Mouse (Mus musculus) hindbrain, embryonic 16.5 days (tissue): Measurements from ENCODE around the gene Epha8. TPM values are rescaled to one million over a fixed set of nuclear protein-coding genes. Genes with fewer than 3 reads are reported as not detected.

Source experiments
- ATAC-seq: fragments of 200-750 bp; cut with Nextera tagmentation; 2 replicates; pipeline ENCODE4 v1.8.0; 2017; ENCODE audit warnings: moderate TSS enrichment, moderate library complexity
- H3K27ac ChIP-seq: fragments of 300-500 bp; sonication (generic); 2 replicates; pipeline ENCODE4 v1.5.1; 2014; ENCODE audit warnings: low read depth, mild to moderate bottlenecking, control low read depth, low read length, moderate library complexity
- H3K27me3 ChIP-seq: fragments of 300-500 bp; sonication (generic); replicated peaks from 2 replicates; pipeline ENCODE4 v1.6.1; 2014; ENCODE audit warnings: low read length; ENCODE audit not compliant: control insufficient read depth, insufficient read depth
- H3K36me3 ChIP-seq: fragments of 300-500 bp; sonication (generic); 2 replicates; pipeline ENCODE4 v1.6.1; 2014; ENCODE audit warnings: mild to moderate bottlenecking, low read length, moderate library complexity, mixed read lengths; ENCODE audit not compliant: control insufficient read depth, insufficient read depth
- H3K4me1 ChIP-seq: fragments of 300-500 bp; sonication (generic); 2 replicates; pipeline ENCODE4 v1.6.1; 2014; ENCODE audit warnings: low read depth, low read length; ENCODE audit not compliant: control insufficient read depth, insufficient read depth
- H3K4me2 ChIP-seq: fragments of 300-500 bp; sonication (generic); 2 replicates; pipeline ENCODE4 v1.6.1; 2014; ENCODE audit warnings: mild to moderate bottlenecking, low read length, control low read depth, moderate library complexity
- H3K4me3 ChIP-seq: fragments of 300-500 bp; sonication (generic); 2 replicates; pipeline ENCODE4 v1.5.1; 2014; ENCODE audit warnings: mild to moderate bottlenecking, low read length, control low read depth, moderate library complexity
- H3K9ac ChIP-seq: fragments of 300-500 bp; sonication (generic); 2 replicates; pipeline ENCODE4 v1.6.1; 2014; ENCODE audit warnings: low read depth, mild to moderate bottlenecking, control low read depth, low read length, moderate library complexity
- H3K9me3 ChIP-seq: fragments of 300-500 bp; sonication (generic); 2 replicates; pipeline ENCODE4 v1.6.1; 2014; ENCODE audit warnings: mild to moderate bottlenecking, low read length, moderate library complexity; ENCODE audit not compliant: control insufficient read depth
- WGBS: fragments of 180-500 bp; shearing (Covaris S2); extraction: QIAGEN DNeasy Blood & Tissue Kit; methylation state at CpG from one replicate; pipeline ENCODE4 v1.1.7; 2014; 5-methylcytosine and 5-hydroxymethylcytosine counted together
- polyA plus RNA-seq: library from polyadenylated mRNA; unstranded; fragments of >200 nt; fragmentation: Nextera tagmentation; extraction: Ambion mirVana; gene quantifications from 2 replicates; pipeline ENCODE4 v1.2.1, GENCODE M21; 2015

Gene Epha8
- polyA plus RNA-seq, 1 experiment from 2014 or later: 8.8 TPM

GRCm38 (mm10) chr4:136937935-136938334 lies 18.7 kb downstream of the Epha8 start:
- H3K9me3 ChIP-seq: no peaks in the 10 kb centered on the region
- peaks cover 2% of the 10 kb centered on the region for H3K27me3 ChIP-seq
- H3K4me1 ChIP-seq: peaks cover 9% of the 10 kb centered on the region
- peaks cover 5% of the 10 kb centered on the region; the same call in 1 of the 2 replicates for H3K36me3 ChIP-seq
- ATAC-seq: no peak
- H3K4me3 ChIP-seq: no peak overlapping the region
- H3K4me2 ChIP-seq: no peak overlapping the region
- no peak overlapping the region for H3K27ac ChIP-seq
- no peak overlapping the region for H3K9ac ChIP-seq
- 88% methylated on average over 5 of the region's 5 CpGs for WGBS

DNA sequence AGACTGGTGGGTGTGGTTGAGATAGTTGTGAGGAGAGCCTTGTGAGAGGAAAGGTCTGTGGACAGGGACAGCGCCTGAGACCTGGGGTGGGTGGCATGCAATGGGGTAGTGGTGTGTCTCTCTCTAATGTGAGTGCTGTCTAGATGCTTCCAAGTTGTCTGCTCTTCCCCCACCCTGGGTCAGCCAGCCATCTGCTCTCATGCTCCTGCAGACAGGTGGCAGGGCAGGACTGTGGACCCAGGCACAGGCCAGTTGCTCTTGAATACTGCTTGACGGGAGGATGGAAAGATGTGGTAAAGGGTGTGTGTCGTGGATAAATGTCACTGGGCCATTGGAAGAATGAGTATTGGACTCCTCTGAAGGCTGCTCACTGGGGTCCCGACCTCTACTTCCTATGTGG lies 19.3 kb downstream of the Epha8 start:
- no peak for ATAC-seq

DNA sequence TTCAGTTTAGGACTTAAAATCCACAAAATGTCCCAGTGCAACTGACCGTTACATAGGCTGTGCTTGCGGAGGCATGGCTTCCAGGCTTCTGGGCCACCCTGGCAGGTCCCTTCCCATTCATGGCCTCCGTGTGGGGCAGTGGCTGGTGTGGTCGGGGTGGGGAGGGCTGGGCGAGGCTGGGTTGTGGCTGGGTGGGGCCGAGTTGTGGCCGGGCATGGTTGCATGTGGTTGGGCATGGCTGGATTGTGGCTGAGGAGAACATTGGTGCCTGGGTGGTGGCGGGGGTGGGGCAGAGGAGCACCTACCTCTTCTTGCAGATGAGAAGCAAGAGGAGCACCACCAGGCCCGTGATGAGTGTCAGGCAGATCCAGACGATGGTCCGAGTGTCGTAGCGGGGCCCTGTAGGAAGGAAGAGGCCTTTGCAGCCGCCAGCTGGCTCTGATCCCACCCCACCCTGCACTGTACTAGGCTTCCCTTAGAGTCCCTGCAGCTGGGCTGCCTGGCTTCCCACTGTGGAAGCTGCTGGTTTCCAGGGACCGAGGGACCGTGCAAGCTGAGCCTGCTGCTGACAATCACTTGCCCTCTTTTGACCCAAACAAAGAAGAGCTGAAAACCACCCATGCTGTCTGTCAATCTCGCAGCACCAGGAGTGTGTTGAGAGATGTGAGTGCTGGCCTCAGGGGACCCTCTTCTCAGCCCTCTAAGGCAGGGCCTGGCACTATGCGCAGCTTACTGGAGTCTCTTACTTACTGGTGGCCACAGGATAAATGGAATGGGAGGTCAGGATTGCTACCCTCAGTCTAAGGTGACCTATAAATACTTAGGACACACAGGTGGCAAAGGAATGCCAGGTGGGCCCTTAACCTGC lies 21.6 kb downstream of the Epha8 start:
- Histone ChIP-seq H3K27me3 (peaks cover 2% of the 10 kb centered on the region; the same call in 1 of the 2 replicates), H3K9ac (no peak overlapping the region), H3K27ac (no peak overlapping the region), H3K4me3 (no peak overlapping the region), H3K4me1 (peaks cover 3% of the 10 kb centered on the region; the same call in 1 of the 2 replicates), H3K36me3 (peaks cover 11% of the 10 kb centered on the region; the same call in 1 of the 2 replicates), H3K4me2 (no peak overlapping the region), H3K9me3 (no peaks in the 10 kb centered on the region)
- 31% methylated on average over 13 of the region's 18 CpGs for WGBS
- ATAC-seq: no peak

More for the DNA sequence above, 19.3 kb downstream of the Epha8 start:
- 81% methylated on average over 4 of the region's 4 CpGs for WGBS
- H3K27ac ChIP-seq: no peak overlapping the region
- no peak overlapping the region for H3K4me3 ChIP-seq
- H3K9ac ChIP-seq: no peak overlapping the region
- peaks cover 2% of the 10 kb centered on the region for H3K27me3 ChIP-seq
- no peaks in the 10 kb centered on the region for H3K9me3 ChIP-seq
- peaks cover 3% of the 10 kb centered on the region for H3K4me1 ChIP-seq
- peaks cover 7% of the 10 kb centered on the region; the same call in 1 of the 2 replicates for H3K36me3 ChIP-seq
- no peak overlapping the region for H3K4me2 ChIP-seq

DNA sequence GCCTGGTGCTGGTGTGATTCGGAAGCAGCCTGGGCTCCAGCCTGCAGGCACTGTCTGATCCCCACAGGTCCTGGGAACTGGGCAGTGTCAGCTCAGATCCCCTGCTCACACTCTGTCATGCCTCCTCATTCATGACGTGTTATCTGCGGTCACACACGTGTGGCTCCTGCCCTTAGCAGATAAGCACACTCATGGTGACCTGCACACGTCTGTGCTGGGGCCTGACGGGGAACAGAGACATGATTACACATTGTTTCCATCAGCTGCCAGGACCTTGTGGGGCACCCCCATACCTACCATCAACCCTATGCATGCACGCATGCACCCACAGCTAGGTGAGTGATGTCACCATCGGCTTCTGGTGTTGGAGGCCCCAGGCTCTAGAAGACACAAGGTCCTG lies 26.1 kb downstream of the Epha8 start:
- no peak for ATAC-seq
- H3K27me3 ChIP-seq: no peaks in the 10 kb centered on the region
- H3K4me2 ChIP-seq: no peak overlapping the region
- WGBS: 90% methylated on average over 8 of the region's 8 CpGs
- H3K4me3 ChIP-seq: no peak overlapping the region
- peaks cover 6% of the 10 kb centered on the region; the same call in 1 of the 2 replicates for H3K36me3 ChIP-seq
- no peak overlapping the region for H3K9ac ChIP-seq
- no peaks in the 10 kb centered on the region for H3K9me3 ChIP-seq
- no peak overlapping the region for H3K27ac ChIP-seq
- H3K4me1 ChIP-seq: peaks cover 7% of the 10 kb centered on the region

DNA sequence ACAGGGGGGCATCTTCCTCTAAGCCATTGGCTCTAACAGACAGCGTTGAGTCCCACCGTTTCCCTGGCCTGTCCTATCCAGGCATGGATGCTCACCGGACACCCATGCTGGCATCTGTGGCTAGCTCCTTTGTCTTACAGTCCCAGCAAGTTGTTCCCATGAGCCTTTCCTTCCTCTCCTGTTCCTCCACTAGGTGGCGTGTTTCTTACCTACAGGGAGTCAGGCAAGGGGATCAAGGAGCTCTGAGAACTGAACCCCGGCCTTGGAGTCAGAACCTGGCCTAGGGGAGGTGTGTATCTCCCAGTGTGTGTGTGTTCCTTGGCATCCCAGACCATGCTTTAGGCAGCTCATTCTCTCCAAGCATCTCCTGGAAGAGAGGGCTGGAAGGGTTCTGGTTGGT lies 27.7 kb downstream of the Epha8 start:
- Histone ChIP-seq H3K4me3 (no peak overlapping the region), H3K4me1 (peaks cover 4% of the 10 kb centered on the region; the same call in 1 of the 2 replicates), H3K9me3 (no peaks in the 10 kb centered on the region), H3K9ac (no peak overlapping the region), H3K36me3 (peaks cover 6% of the 10 kb centered on the region; the same call in 1 of the 2 replicates), H3K4me2 (no peak overlapping the region), H3K27ac (no peak overlapping the region), H3K27me3 (no peaks in the 10 kb centered on the region; the same call in none of the 2 replicates)
- WGBS: 8% methylated on average over 5 of the region's 5 CpGs
- no peak for ATAC-seq

DNA sequence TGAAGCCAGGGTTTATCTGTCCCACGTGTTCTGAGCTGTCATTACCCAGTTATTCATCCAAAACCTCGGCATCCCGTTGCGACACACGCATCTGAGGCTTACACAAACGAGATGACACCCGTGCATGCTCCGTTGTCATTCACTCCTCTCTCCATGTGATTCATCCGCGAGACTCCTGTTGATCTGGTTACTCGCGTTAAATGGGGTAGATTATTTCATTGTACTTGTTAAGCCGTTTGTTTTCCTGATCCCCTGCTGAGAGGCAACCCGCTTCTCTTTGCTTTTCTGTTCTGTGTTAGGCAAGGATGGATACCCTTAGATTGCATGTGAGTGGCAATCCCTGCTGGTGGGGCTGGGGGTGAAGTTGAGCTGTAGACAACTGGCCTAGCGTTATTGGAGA lies 30.8 kb downstream of the Epha8 start:
- no peak overlapping the region for H3K4me3 ChIP-seq
- ATAC-seq: no peak
- no peaks in the 10 kb centered on the region for H3K9me3 ChIP-seq
- H3K4me2 ChIP-seq: 0 out of 2 replicates have a peak overlapping the region, but pooled peaks have one; percentile 2
- no peaks in the 10 kb centered on the region for H3K36me3 ChIP-seq
- no peak overlapping the region for H3K9ac ChIP-seq
- peaks cover 4% of the 10 kb centered on the region; the same call in 1 of the 2 replicates for H3K4me1 ChIP-seq
- WGBS: 6% methylated on average over 15 of the region's 15 CpGs
- no peaks in the 10 kb centered on the region; the same call in none of the 2 replicates for H3K27me3 ChIP-seq
- H3K27ac ChIP-seq: no peak overlapping the region

DNA sequence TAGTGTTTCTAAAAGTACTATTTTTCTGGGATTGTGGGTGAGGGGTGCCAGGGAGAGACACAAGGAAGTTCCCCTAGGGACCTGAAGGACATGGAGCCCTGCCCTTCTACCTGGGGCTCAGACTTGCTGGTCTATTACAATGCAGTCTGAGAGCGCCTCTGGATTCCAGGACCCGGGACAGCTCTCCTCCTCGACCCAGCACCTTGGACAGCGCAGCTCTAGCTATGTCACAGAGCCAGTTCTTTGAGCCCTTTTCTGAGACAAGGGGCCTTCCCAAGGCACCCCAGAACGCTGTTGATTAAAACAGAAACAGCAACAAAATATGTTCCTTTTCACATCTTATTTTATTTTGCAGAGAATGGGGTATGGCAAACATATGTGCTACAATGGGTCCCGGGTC lies 32.1 kb downstream of the Epha8 start:
- H3K9ac ChIP-seq: no peak overlapping the region
- no peak overlapping the region for H3K27ac ChIP-seq
- no peak for ATAC-seq
- H3K4me1 ChIP-seq: peaks cover 4% of the 10 kb centered on the region; the same call in 1 of the 2 replicates
- H3K4me3 ChIP-seq: no peak overlapping the region
- H3K9me3 ChIP-seq: no peaks in the 10 kb centered on the region
- H3K27me3 ChIP-seq: no peaks in the 10 kb centered on the region; the same call in none of the 2 replicates
- WGBS: 12% methylated on average over 6 of the region's 6 CpGs
- H3K36me3 ChIP-seq: no peaks in the 10 kb centered on the region
- no peak overlapping the region for H3K4me2 ChIP-seq

- H3K27ac ChIP-seq: no peak overlapping the region
- no peak for ATAC-seq
Observed at GRCm38 (mm10) chr4:136919526-136919925, 37.1 kb downstream of the Epha8 start.

DNA sequence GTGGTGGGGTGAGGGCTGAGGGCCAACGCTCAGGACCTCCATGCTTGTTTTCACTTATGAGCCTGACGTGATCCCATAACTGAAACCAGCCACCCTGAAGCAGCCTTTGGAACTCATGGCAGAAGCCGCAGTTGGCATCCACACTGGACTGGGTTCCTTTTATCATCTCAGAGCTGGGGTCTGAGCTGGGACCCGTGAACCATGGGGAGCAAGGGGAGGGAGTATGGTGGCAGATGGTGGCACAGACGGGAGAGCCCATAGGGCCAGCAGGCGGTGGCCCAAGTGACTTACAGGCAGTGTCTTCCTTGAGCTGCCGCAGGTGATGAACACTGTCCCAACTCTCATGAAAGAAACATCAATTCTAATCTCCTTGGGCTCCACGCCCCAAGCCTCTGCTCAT lies 37.8 kb downstream of the Epha8 start:
- H3K9ac ChIP-seq: no peak overlapping the region
- no peak overlapping the region for H3K27ac ChIP-seq
- no peak for ATAC-seq
- H3K27me3 ChIP-seq: no peaks in the 10 kb centered on the region; the same call in 1 of the 2 replicates
- no peaks in the 10 kb centered on the region for H3K36me3 ChIP-seq
- H3K9me3 ChIP-seq: no peaks in the 10 kb centered on the region
- no peak overlapping the region for H3K4me3 ChIP-seq
- WGBS: 83% methylated on average over 8 of the region's 8 CpGs
- no peak overlapping the region for H3K4me2 ChIP-seq
- peaks cover 13% of the 10 kb centered on the region for H3K4me1 ChIP-seq

More at GRCm38 (mm10) chr4:136919526-136919925, 37.1 kb downstream of the Epha8 start:
- no peaks in the 10 kb centered on the region for H3K9me3 ChIP-seq
- WGBS: 77% methylated on average over 3 of the region's 3 CpGs
- H3K4me1 ChIP-seq: peaks cover 13% of the 10 kb centered on the region
- no peaks in the 10 kb centered on the region; the same call in none of the 2 replicates for H3K27me3 ChIP-seq
- no peak overlapping the region for H3K4me3 ChIP-seq
- no peak overlapping the region for H3K4me2 ChIP-seq
- no peaks in the 10 kb centered on the region for H3K36me3 ChIP-seq
- no peak overlapping the region for H3K9ac ChIP-seq
